In the genomic region with DNA sequence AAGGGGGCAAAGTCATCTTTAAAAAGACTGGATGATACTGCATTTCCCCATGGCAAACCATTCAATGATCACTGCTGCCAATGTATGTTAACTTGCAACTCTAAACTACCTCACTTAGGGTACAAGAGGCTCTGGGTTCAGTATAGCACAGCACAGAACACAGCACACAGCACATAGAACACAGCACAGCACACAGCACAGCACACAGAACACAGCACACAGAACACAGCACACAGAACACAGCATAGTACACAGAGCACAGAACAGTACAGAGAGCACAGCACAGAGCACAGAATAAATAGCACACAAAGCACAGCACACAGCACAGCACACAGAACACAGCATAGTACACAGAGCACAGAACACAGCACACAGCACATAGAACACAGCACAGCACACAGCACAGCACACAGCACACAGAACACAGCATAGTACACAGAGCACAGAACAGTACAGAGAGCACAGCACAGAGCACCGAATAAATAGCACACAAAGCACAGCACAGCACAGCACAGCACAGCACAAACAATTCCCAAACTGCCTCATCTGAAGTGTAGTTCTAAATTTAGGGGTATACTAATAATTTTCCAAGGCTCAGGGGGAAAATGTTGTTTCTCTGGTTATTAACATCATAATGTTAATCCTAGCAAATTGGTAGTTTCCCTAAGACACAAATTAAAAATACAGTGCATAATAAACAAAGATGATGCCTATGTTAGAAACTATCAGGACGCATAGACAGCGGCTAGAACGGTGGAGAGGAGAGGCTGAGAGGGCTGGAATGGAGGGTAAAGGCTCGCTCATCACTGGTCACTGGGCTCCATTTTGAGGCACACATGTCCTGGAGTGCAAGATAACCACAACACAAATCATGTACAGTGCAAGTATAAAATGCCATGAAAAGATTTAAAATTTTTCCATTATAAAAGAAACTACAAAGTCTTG, we compare ENCODE assay signal across 20 mouse cellular contexts. TPM values are rescaled to one million over a fixed set of nuclear protein-coding genes. Genes with fewer than 3 reads are reported as not detected.
DNase-seq lines count a peak whose midpoint lies in the region; ATAC-seq and TF ChIP-seq lines count a peak whose summit lies in the region.
"Had no signal": no experiment of that assay in that cellular context is flagged by ENCODE, and none has a peak within 500 bp of the region (broad histone marks: within the 10 kb centered on the region; RNA-seq: fewer than 3 reads in every experiment).

No protein-coding gene starts in this region.

- no peaks in the 10 kb centered on the region for H3K9me3 ChIP-seq in embryonic facial prominence, embryonic 15.5 days (replicated peaks)
- H3K9me3 ChIP-seq in embryonic facial prominence, embryonic 10.5 days, result no peaks in the 10 kb centered on the region
- no peaks in the 10 kb centered on the region for H3K9me3 ChIP-seq in hindbrain, embryonic 12.5 days (replicated peaks)
- no peaks in the 10 kb centered on the region for H3K9me3 ChIP-seq in hindbrain, postnatal 0 days (ENCODE audit: low read length)
- no peaks in the 10 kb centered on the region for H3K9me3 ChIP-seq in neural tube, embryonic 11.5 days (ENCODE audit: control insufficient read depth, low read length)
- H3K9me3 ChIP-seq: kidney, embryonic 15.5 days; limb, embryonic 10.5 days; lung, embryonic 15.5 days; midbrain, embryonic 15.5 days had no signal

- H3K4me1 ChIP-seq in embryonic facial prominence, embryonic 15.5 days, result no peaks in the 10 kb centered on the region
- peaks cover 4% of the 10 kb centered on the region; the same call in 1 of the 2 replicates for H3K4me1 ChIP-seq in embryonic facial prominence, embryonic 10.5 days
- H3K4me1 ChIP-seq in hindbrain, embryonic 12.5 days, result peaks cover 7% of the 10 kb centered on the region
- no peaks in the 10 kb centered on the region for H3K4me1 ChIP-seq in hindbrain, postnatal 0 days (ENCODE audit: insufficient read depth, low read length)
- H3K4me1 ChIP-seq in neural tube, embryonic 11.5 days (ENCODE audit: control insufficient read depth, insufficient read depth, low read length), result no peaks in the 10 kb centered on the region; the same call in 1 of the 2 replicates
- H3K4me1 ChIP-seq: limb, embryonic 10.5 days; lung, embryonic 15.5 days; midbrain, embryonic 15.5 days had no signal

- H3K27me3 ChIP-seq in embryonic facial prominence, embryonic 15.5 days, result no peaks in the 10 kb centered on the region
- H3K27me3 ChIP-seq in embryonic facial prominence, embryonic 10.5 days (replicated peaks; ENCODE audit: low read depth, poor library complexity, severe bottlenecking), result no peaks in the 10 kb centered on the region
- no peaks in the 10 kb centered on the region for H3K27me3 ChIP-seq in hindbrain, embryonic 12.5 days
- H3K27me3 ChIP-seq in hindbrain, postnatal 0 days (ENCODE audit: insufficient read depth, low read length), result no peaks in the 10 kb centered on the region
- no peaks in the 10 kb centered on the region for H3K27me3 ChIP-seq in neural tube, embryonic 11.5 days (ENCODE audit: control insufficient read depth, insufficient read depth, low read length)
- H3K27me3 ChIP-seq: kidney, embryonic 15.5 days; lung, embryonic 15.5 days; midbrain, embryonic 15.5 days had no signal

- H3K9ac ChIP-seq in embryonic facial prominence, embryonic 15.5 days, result no peak overlapping the region
- no peak overlapping the region; the same call in 1 of the 2 replicates for H3K9ac ChIP-seq in hindbrain, embryonic 12.5 days
- H3K9ac ChIP-seq in hindbrain, postnatal 0 days (replicated peaks; ENCODE audit: low read length), result no peak overlapping the region
- H3K9ac ChIP-seq in neural tube, embryonic 11.5 days (ENCODE audit: low read length), result no peak overlapping the region
- H3K9ac ChIP-seq: kidney, embryonic 15.5 days; lung, embryonic 15.5 days; midbrain, embryonic 15.5 days had no signal

- no peak overlapping the region for H3K4me3 ChIP-seq in embryonic facial prominence, embryonic 15.5 days (replicated peaks)
- no peak overlapping the region for H3K4me3 ChIP-seq in embryonic facial prominence, embryonic 10.5 days
- H3K4me3 ChIP-seq in hindbrain, embryonic 12.5 days, result no peak overlapping the region
- no peak overlapping the region for H3K4me3 ChIP-seq in hindbrain, postnatal 0 days (ENCODE audit: low read length)
- no peak overlapping the region for H3K4me3 ChIP-seq in neural tube, embryonic 11.5 days (ENCODE audit: low read depth, low read length)
- H3K4me3 ChIP-seq: heart, adult 2 months; kidney, embryonic 15.5 days; limb, embryonic 10.5 days; lung, embryonic 15.5 days; midbrain, embryonic 15.5 days had no signal

- TF ChIP-seq CTCF in hindbrain, postnatal 0 days (IDR thresholded peaks at IDR 0.05; ENCODE audit: low read depth), result no peak

- H3K27ac ChIP-seq in embryonic facial prominence, embryonic 15.5 days (replicated peaks), result no peak overlapping the region
- no peak overlapping the region for H3K27ac ChIP-seq in embryonic facial prominence, embryonic 10.5 days (replicated peaks)
- peak overlapping the region; percentile 52; the same call in 1 of the 2 replicates for H3K27ac ChIP-seq in hindbrain, embryonic 12.5 days
- H3K27ac ChIP-seq in hindbrain, postnatal 0 days, result no peak overlapping the region
- H3K27ac ChIP-seq in neural tube, embryonic 11.5 days (ENCODE audit: low read depth, low read length), result peak overlapping the region; percentile 29; the same call in 1 of the 2 replicates
- H3K27ac ChIP-seq: heart, adult 2 months; kidney, embryonic 15.5 days; limb, embryonic 10.5 days; lung, embryonic 15.5 days; macrophage; midbrain, embryonic 15.5 days had no signal

- H3K36me3 ChIP-seq in embryonic facial prominence, embryonic 15.5 days, result peaks cover 16% of the 10 kb centered on the region
- peaks cover 29% of the 10 kb centered on the region for H3K36me3 ChIP-seq in embryonic facial prominence, embryonic 10.5 days (replicated peaks)
- H3K36me3 ChIP-seq in hindbrain, embryonic 12.5 days, result peaks cover 17% of the 10 kb centered on the region
- H3K36me3 ChIP-seq in hindbrain, postnatal 0 days (ENCODE audit: insufficient read depth, low read length), result peaks cover 4% of the 10 kb centered on the region; the same call in 1 of the 2 replicates
- H3K36me3 ChIP-seq in neural tube, embryonic 11.5 days (ENCODE audit: control insufficient read depth, insufficient read depth, low read length), result peaks cover 3% of the 10 kb centered on the region; the same call in 1 of the 2 replicates

- no peak for DNase-seq in embryonic facial prominence, embryonic 10.5 days (ENCODE audit: low spot score)
- DNase-seq in hindbrain, postnatal 0 days (ENCODE audit: low spot score), result no peak
- no peak for DNase-seq in neural tube, embryonic 11.5 days (ENCODE audit: low spot score)
- DNase-seq in neural tube, embryonic 10.5 days (ENCODE audit: extremely low spot score, low spot score), result no peak
- no peak for DNase-seq in embryo, embryonic 10 days (ENCODE audit: low spot score)
- DNase-seq in cerebellum, postnatal 36 days, result no peak
- DNase-seq: adrenal gland, adult 2 months; cerebellum, adult 8-10 months; heart, adult 2 months; kidney, postnatal 4 days; layer of hippocampus, adult 9-11 months; thymus, postnatal 14 days had no signal

- 93% methylated on average over 5 of the region's 5 CpGs for WGBS in embryonic facial prominence, embryonic 15.5 days
- WGBS in embryonic facial prominence, embryonic 10.5 days, result 95% methylated on average over 5 of the region's 5 CpGs
- 93% methylated on average over 5 of the region's 5 CpGs for WGBS in hindbrain, embryonic 12.5 days
- WGBS in hindbrain, postnatal 0 days, result 80% methylated on average over 5 of the region's 5 CpGs
- WGBS in neural tube, embryonic 11.5 days, result 95% methylated on average over 5 of the region's 5 CpGs

- no peak overlapping the region for H3K4me2 ChIP-seq in embryonic facial prominence, embryonic 15.5 days (replicated peaks)
- H3K4me2 ChIP-seq in hindbrain, embryonic 12.5 days (replicated peaks), result 0 out of 2 replicates have a peak overlapping the region, but pooled peaks have one; percentile 6
- no peak overlapping the region for H3K4me2 ChIP-seq in hindbrain, postnatal 0 days (ENCODE audit: low read depth, low read length)
- no peak overlapping the region for H3K4me2 ChIP-seq in neural tube, embryonic 11.5 days (ENCODE audit: low read depth)
- H3K4me2 ChIP-seq: kidney, embryonic 15.5 days; lung, embryonic 15.5 days; midbrain, embryonic 15.5 days had no signal

- ATAC-seq in embryonic facial prominence, embryonic 15.5 days (ENCODE audit: insufficient number of reproducible peaks, low FRiP score, low TSS enrichment, low read depth), result peak; percentile 24
- 0 out of 2 replicates have a peak, but pooled peaks have one; percentile 40 for ATAC-seq in hindbrain, embryonic 12.5 days (ENCODE audit: low FRiP score)
- no peak for ATAC-seq in hindbrain, postnatal 0 days
- ATAC-seq in neural tube, embryonic 11.5 days (ENCODE audit: insufficient read depth, low FRiP score, low TSS enrichment), result no peak
- ATAC-seq: intestine, postnatal 0 days; midbrain, embryonic 15.5 days had no signal

RNA-seq across cellular contexts. Expression of a gene that starts 9.1 kb away (rescaled TPM):
- polyA plus RNA-seq in embryonic facial prominence, embryonic 15.5 days (2015; fragmentation: Nextera tagmentation; extraction: Ambion mirVana), result 21.1 and 22.0 TPM in 2 replicates
- 21.3 and 21.4 TPM in 2 replicates for polyA plus RNA-seq in embryonic facial prominence, embryonic 10.5 days (2016; fragmentation: Nextera tagmentation; extraction: Ambion mirVana)
- 35.9 and 36.5 TPM in 2 replicates for polyA plus RNA-seq in hindbrain, embryonic 12.5 days (2016; fragmentation: Nextera tagmentation; extraction: Ambion mirVana)
- total RNA-seq in hindbrain, postnatal 0 days (2014; rRNA removed), result 26.0 and 35.0 TPM in 2 replicates
- 14.9 and 15.8 TPM in 2 replicates for polyA plus RNA-seq in hindbrain, postnatal 0 days (2015; fragmentation: Nextera tagmentation; extraction: Ambion mirVana)
- polyA plus RNA-seq in neural tube, embryonic 11.5 days (2014; fragmentation: Nextera tagmentation; extraction: Ambion mirVana), result 33.0 and 33.3 TPM in 2 replicates

RNA-seq across cellular contexts. Expression of a gene that starts 49.8 kb away (rescaled TPM):
- 142 and 143 TPM in 2 replicates for polyA plus RNA-seq in embryonic facial prominence, embryonic 15.5 days (2015; fragmentation: Nextera tagmentation; extraction: Ambion mirVana)
- polyA plus RNA-seq in embryonic facial prominence, embryonic 10.5 days (2016; fragmentation: Nextera tagmentation; extraction: Ambion mirVana), result 67.3 TPM in 2 replicates
- 70.2 and 70.6 TPM in 2 replicates for polyA plus RNA-seq in hindbrain, embryonic 12.5 days (2016; fragmentation: Nextera tagmentation; extraction: Ambion mirVana)
- total RNA-seq in hindbrain, postnatal 0 days (2014; rRNA removed), result 101 and 107 TPM in 2 replicates
- polyA plus RNA-seq in hindbrain, postnatal 0 days (2015; fragmentation: Nextera tagmentation; extraction: Ambion mirVana), result 134 and 135 TPM in 2 replicates
- polyA plus RNA-seq in neural tube, embryonic 11.5 days (2014; fragmentation: Nextera tagmentation; extraction: Ambion mirVana), result 68.8 and 68.9 TPM in 2 replicates

Comparison
In these comparisons a context has a peak if more than half of its experiments do, and no peak if none do; other contexts are left out.
1. ATAC-seq: peak in embryonic facial prominence, embryonic 15.5 days (single experiment) and hindbrain, embryonic 12.5 days (single experiment); none in hindbrain, postnatal 0 days (single experiment) and neural tube, embryonic 11.5 days (single experiment).
2. H3K27ac ChIP-seq: peak in hindbrain, embryonic 12.5 days (single experiment) and neural tube, embryonic 11.5 days (single experiment); none in embryonic facial prominence, embryonic 15.5 days (single experiment), embryonic facial prominence, embryonic 10.5 days (single experiment) and hindbrain, postnatal 0 days (single experiment).